Mouse (Mus musculus): ENCODE measurements at regions not wholly inside any gene's neighbourhood (a gene's known extent, or its start where the extent isn't known, plus 50 kb on each side); places are given as distances from the start of the nearest gene placed in this dataset.

- no peak for TF ChIP-seq POLR2A (IDR thresholded peaks at IDR 0.05; ENCODE audit: extremely low read depth, insufficient read depth, low read length)
- TF ChIP-seq CTCF (IDR thresholded peaks at IDR 0.05; ENCODE audit: low read depth, low read length), result no peak
Observed at GRCm38 (mm10) chr7:77786801-77787200, 951.0 kb downstream of the Ntrk3 start.

All from liver, adult 2 months (tissue).